Mouse (Mus musculus): ENCODE measurements around the gene Retnlg.

Retnlg gene

GRCm38 (mm10) chr16:48872321-48872720, at the start of gene Retnlg:
Gene Retnlg (plus strand): TSS chr16:48872621.
- DNase-seq (ENCODE audit: low read depth): no peak

- no peak for DNase-seq (ENCODE audit: low read depth)
Measured at GRCm38 (mm10) chr16:48826474-48826873, 45.9 kb upstream of the Retnlg start.

- DNase-seq (ENCODE audit: low read depth): no peak
Measured at GRCm38 (mm10) chr16:48827625-48828024, 44.8 kb upstream of the Retnlg start.

- DNase-seq (ENCODE audit: low read depth): peak; percentile 88
Measured at GRCm38 (mm10) chr16:48829060-48829459, 43.4 kb upstream of the Retnlg start.

GRCm38 (mm10) chr16:48832055-48832454, 40.4 kb upstream of the Retnlg start:
- DNase-seq (ENCODE audit: low read depth): no peak

GRCm38 (mm10) chr16:48833626-48834025, 38.8 kb upstream of the Retnlg start:
- DNase-seq (ENCODE audit: low read depth): peak; percentile 90

GRCm38 (mm10) chr16:48842266-48842665, 30.2 kb upstream of the Retnlg start, which contains the start of gene Retnla:
Gene Retnla (plus strand): TSS chr16:48842551.
- DNase-seq (ENCODE audit: low read depth): no peak

GRCm38 (mm10) chr16:48843671-48844386, 28.6 kb upstream of the Retnlg start:
- DNase-seq (ENCODE audit: low read depth): peak; percentile 36

- peak; percentile 92 for DNase-seq (ENCODE audit: low read depth)
Measured at GRCm38 (mm10) chr16:48865004-48865403, 7.4 kb upstream of the Retnlg start.

- no peak for DNase-seq (ENCODE audit: low read depth)
Measured at GRCm38 (mm10) chr16:48867690-48868089, 4.7 kb upstream of the Retnlg start.

GRCm38 (mm10) chr16:48868663-48869062, 3.8 kb upstream of the Retnlg start:
- DNase-seq (ENCODE audit: low read depth): peak; percentile 67

GRCm38 (mm10) chr16:48869671-48870070, 2.8 kb upstream of the Retnlg start:
- no peak for DNase-seq (ENCODE audit: low read depth)

- peak; percentile 34 for DNase-seq (ENCODE audit: low read depth)
Measured at GRCm38 (mm10) chr16:48871754-48872153, 667 bp upstream of the Retnlg start.

- no peak for DNase-seq (ENCODE audit: low read depth)
Measured at GRCm38 (mm10) chr16:48890733-48891132, 18.3 kb downstream of the Retnlg start.

- DNase-seq (ENCODE audit: low read depth): no peak
Measured at GRCm38 (mm10) chr16:48899868-48900267, 27.4 kb downstream of the Retnlg start.

GRCm38 (mm10) chr16:48911184-48911583, 38.8 kb downstream of the Retnlg start:
- no peak for DNase-seq (ENCODE audit: low read depth)

GRCm38 (mm10) chr16:48913206-48913605, 40.8 kb downstream of the Retnlg start:
- DNase-seq (ENCODE audit: low read depth): peak; percentile 77

- DNase-seq (ENCODE audit: low read depth): peak; percentile 16
Measured at GRCm38 (mm10) chr16:48923724-48924123, 51.3 kb downstream of the Retnlg start.

Measured in 416B (cell line).